Mouse (Mus musculus): Measurements from ENCODE around the gene Napsa. TPM values are rescaled to one million over a fixed set of nuclear protein-coding genes. Genes with fewer than 3 reads are reported as not detected.

Napsa gene
- 2.9 and 7.7 TPM in 2 replicates for polyA plus RNA-seq (2012; rRNA removed; ENCODE audit: low replicate concordance)

DNA sequence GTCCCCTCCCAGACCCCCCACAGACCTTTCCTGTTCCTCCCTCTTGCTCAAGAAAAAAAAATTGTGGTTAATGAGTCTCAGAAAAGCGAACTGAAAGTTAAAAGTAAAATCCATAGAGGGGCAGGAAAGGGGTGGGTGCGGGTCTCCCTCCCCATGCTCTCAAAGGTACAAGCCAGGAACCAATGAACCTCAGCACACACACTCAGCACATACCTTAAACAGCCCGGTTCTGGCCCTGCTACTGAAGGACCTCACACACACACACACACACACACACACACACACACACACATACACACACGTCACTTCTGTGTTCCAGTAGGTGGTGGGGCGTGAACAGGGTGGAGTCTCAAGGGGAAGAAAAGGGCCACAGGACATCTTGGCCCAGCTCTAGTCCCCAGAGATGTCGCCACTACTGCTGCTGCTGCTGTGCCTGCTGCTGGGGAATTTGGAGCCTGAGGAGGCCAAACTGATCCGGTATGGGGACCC is at the start of gene Napsa:
TSS of gene Napsa (plus strand) at position 168 of the 489 bp plus-strand sequence.

DNA sequence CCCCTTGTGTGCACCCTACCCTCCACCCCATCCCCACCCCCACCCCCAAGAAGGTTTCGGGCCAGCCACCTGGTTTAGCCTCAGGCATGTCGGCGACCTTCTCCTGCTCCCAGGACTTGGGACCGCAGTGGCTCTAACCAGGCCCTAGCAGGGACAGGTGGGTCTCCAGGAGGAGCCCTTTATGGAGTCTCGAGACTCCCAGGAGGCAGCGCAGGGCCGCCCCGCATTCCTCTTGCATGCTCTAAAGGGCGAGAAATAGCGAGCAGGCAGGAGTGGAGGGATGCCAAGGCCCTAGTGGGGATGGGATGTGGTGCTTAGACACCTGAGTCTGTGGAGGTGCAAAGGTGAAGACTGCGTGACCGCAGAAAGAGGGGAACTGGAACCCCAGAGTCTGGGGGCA is 47.7 kb upstream of the Napsa start, which contains the start of gene Mybpc2:
TSS of gene Mybpc2 (minus strand) at position 155 of the 400 bp plus-strand sequence.

DNA sequence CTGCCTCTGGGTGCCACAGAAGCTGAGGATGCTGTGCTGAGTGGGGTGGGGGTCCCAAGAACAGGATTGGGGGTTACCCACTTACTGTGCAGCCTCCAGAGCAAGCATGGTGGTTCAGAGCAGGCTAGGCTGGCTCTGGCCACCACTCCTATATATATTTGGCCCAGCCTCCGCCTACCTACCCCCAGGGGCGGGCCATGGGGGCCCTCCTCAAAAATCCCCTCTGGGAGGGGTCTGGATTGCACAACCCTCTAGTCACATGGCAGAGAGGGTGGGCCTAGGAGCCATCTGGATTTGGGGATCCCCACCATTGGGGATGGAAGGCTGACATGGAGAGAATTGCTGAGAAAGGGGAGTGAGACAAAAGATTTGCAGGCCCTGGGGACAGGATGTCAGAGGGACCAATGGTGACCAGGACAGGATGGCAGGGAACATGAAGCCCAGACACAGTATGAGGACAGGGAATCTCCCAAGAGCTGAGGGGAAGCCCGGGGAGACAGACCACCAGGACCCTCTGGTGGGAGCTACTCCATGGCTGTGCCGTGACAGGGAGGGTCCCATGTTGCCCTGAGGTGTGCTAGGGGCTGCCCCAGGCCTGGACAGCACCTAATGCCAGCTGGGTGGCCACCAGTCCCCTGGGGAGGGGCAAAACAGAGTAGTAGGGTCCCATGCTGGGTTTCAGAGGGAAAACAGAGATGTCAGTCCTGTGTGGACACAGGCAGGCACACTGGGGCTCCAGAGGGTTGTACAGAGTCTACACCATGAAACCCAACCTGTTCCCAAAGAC is 40.0 kb upstream of the Napsa start, which contains the start of gene Spib:
TSS of gene Spib (minus strand) at position 126 of the 787 bp plus-strand sequence.

DNA sequence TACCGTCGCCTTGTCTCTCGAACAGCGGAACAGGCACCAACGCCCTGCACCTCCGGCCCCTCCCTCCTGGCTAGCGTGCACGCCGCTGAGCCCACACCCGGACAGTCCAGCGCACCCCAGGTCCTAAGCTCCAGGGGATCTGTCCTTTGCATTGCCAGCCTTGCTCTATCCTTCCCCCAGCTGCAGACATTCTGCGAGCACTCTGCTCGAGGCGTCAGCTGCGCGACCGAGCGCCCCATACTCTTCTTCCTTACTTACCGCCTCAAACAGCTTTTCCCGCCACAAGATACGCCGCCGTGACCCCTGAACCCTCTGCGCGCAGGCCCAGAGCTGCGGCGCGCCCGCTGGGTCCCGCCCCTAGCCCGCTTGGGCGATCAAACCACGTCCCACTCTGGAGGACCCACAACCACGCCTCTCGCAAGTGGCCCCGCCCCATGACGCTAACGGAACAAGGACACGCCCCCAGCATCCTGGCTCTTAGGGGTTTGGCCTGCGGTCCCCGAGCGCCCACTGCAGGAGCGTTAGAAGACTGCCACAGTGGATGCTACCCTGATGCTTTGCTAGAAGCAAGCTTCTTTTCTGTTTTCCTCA is 23.6 kb upstream of the Napsa start, which contains the start of gene Pold1:
TSS of gene Pold1 (minus strand) at position 353 of the 591 bp plus-strand sequence.

DNA sequence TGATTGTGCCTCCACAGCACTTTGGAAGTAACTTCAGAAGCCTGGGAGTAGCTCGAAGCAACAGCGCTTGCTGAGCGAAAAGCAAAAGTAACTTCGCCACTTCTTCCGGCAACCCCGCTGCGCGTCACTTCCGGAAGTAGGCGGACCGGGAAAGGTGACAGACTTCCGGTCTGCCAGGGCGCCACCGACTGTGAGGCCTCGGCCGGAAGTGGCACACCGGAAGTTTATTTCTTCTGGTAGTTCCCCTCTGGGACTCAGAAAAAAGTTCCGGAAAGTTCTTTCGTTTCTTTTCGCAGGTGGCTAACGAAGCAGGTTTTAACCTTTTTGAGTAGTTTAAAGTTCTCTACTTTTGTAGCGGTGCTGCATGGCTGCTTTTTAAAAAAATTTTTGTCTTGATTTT is 18.4 kb upstream of the Napsa start, which contains the start of gene Nr1h2:
TSS of gene Nr1h2 (minus strand) at position 126 of the 400 bp plus-strand sequence.

DNA sequence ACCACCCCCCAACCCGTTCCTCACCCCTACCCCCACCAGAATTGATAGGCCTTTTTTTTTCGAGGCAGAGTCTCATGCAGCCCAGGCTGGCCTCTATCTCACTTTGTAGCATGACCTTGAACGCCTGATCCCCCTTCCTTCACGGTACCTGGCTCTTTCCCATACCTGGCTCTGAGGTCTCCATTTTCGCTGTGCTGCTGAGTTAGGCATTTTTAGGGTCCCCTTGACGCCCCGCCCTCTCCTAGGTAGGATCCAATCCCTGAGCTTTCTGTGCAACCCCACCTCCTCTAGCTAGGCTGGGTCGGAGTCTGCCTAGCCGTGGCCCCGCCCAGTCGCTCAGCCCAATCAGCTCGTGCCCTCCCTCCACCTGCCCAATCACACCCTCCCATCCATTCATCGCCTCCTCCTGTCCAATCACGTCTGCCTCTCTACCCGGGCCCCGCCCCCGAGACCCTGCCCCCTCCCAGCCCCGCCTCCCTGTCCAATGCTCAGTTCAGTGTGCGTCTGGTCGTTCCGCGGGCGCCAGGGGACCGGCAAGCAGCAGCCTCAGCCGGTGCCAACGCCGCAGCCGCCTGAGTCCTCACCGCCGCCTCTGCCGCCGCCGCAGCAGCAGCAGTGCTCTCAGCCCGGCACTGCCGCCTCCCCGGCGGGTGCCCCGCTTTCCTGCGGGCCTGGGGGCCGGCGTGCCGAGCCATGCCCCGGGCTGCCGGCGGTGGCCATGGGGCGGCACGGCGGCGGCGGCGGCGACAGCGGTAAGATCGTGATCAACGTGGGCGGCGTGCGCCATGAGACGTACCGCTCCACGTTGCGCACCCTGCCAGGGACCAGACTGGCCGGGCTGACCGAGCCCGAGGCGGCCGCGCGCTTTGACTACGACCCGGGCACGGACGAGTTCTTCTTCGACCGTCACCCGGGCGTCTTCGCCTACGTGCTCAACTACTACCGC is 18.5 kb downstream of the Napsa start, which contains the start of gene Kcnc3:
TSS of gene Kcnc3 (plus strand) at position 263 of the 946 bp plus-strand sequence.

Other genes starting within 250 kb of the Napsa start
- gene Syt3, start 188.3 kb upstream of the Napsa start, polyA plus RNA-seq (2012; rRNA removed; ENCODE audit: low replicate concordance): 0.84 and 5.3 TPM in 2 replicates
- gene 1700008O03Rik, start 186.6 kb upstream of the Napsa start, polyA plus RNA-seq (2012; rRNA removed; ENCODE audit: low replicate concordance): 0.92 and 1.2 TPM in 2 replicates
- 1.0 and 1.5 TPM in 2 replicates for gene Lrrc4b, start 143.4 kb upstream of the Napsa start, polyA plus RNA-seq (2012; rRNA removed; ENCODE audit: low replicate concordance)
- gene Aspdh, start 107.0 kb upstream of the Napsa start, polyA plus RNA-seq (2012; rRNA removed; ENCODE audit: low replicate concordance): 3.7 and 8.8 TPM in 2 replicates
- gene Josd2, start 104.4 kb upstream of the Napsa start, polyA plus RNA-seq (2012; rRNA removed; ENCODE audit: low replicate concordance): 114 and 135 TPM in 2 replicates
- gene Emc10, start 75.9 kb upstream of the Napsa start, polyA plus RNA-seq (2012; rRNA removed; ENCODE audit: low replicate concordance): 308 and 370 TPM in 2 replicates
- gene Fam71e1, start 75.8 kb upstream of the Napsa start, polyA plus RNA-seq (2012; rRNA removed; ENCODE audit: low replicate concordance): 6.3 and 8.9 TPM in 2 replicates
- gene Mybpc2, start 47.7 kb upstream of the Napsa start, polyA plus RNA-seq (2012; rRNA removed; ENCODE audit: low replicate concordance): not detected in 2 replicates
- 7.6 and 9.2 TPM in 2 replicates for gene Spib, start 40.3 kb upstream of the Napsa start, polyA plus RNA-seq (2012; rRNA removed; ENCODE audit: low replicate concordance)
- 42.0 and 46.0 TPM in 2 replicates for gene Pold1, start 23.5 kb upstream of the Napsa start, polyA plus RNA-seq (2012; rRNA removed; ENCODE audit: low replicate concordance)
- gene Nr1h2, start 18.4 kb upstream of the Napsa start, polyA plus RNA-seq (2012; rRNA removed; ENCODE audit: low replicate concordance): 250 and 318 TPM in 2 replicates
- gene Kcnc3, start 18.3 kb downstream of the Napsa start, polyA plus RNA-seq (2012; rRNA removed; ENCODE audit: low replicate concordance): 3.6 and 6.8 TPM in 2 replicates
- 132 and 290 TPM in 2 replicates for gene Myh14, start 98.5 kb downstream of the Napsa start, polyA plus RNA-seq (2012; rRNA removed; ENCODE audit: low replicate concordance)
- not detected in 2 replicates for gene Izumo2, start 136.4 kb downstream of the Napsa start, polyA plus RNA-seq (2012; rRNA removed; ENCODE audit: low replicate concordance)
- gene Vrk3, start 176.0 kb downstream of the Napsa start, polyA plus RNA-seq (2012; rRNA removed; ENCODE audit: low replicate concordance): 49.7 and 62.2 TPM in 2 replicates
- 0.06 and 0.13 TPM in 2 replicates for gene Zfp473, start 178.7 kb downstream of the Napsa start, polyA plus RNA-seq (2012; rRNA removed; ENCODE audit: low replicate concordance)
- gene Nup62, start 243.7 kb downstream of the Napsa start, polyA plus RNA-seq (2012; rRNA removed; ENCODE audit: low replicate concordance): 45.1 and 62.8 TPM in 2 replicates
- 2.2 and 6.3 TPM in 2 replicates for gene Il4i1, start 244.0 kb downstream of the Napsa start, polyA plus RNA-seq (2012; rRNA removed; ENCODE audit: low replicate concordance)
- gene Atf5, start 244.3 kb downstream of the Napsa start, polyA plus RNA-seq (2012; rRNA removed; ENCODE audit: low replicate concordance): 132 and 137 TPM in 2 replicates